Mouse (Mus musculus) ZHBTc4 (cell line): ENCODE results near the gene Caskin2.

Source experiments
- DNase-seq: peaks from one replicate; pipeline ENCODE4 v3.0.0-alpha.2; 2011; ENCODE audit warnings: low read depth, low spot score

Caskin2 gene

DNA sequence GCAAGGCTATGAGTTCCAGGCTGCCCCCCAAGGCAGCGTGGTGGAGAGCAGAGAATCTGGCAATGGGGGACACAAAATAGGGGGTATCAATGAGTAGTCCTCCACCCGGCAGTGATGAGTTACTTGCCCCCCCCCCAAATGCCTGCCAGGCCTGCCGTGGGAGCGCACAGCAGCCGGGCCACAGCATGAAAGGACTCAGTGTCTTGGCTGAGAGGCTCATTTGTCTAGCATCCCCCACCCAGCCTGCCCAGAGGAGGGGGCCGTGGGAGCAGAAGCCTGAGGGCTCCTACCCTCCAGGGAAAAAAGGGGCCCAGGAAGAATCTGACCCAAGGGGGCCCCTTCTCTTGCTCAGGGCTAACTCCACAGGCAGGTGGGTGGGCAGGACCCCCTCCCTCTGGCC, 6.1 kb downstream of the Caskin2 start:
- no peak for DNase-seq

DNA sequence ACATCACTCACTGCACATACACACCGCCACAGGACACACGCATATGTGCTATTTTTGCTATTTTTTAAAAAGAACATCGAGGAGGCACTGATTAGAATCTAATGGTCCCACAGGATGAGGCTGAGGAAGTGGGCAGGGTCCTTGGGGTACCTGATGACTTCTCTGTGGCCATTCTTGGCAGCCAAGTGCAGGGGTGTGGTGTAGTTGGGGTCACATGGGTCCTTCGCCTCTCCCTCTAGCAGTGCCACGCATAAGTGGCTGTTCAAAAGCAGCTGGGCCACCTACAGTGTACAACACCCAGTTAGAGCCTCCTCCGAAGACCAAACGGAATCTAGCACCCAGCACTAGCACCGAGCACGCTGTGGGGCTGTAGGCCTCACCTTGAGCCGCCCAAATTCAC, 7.3 kb downstream of the Caskin2 start:
- no peak for DNase-seq

DNA sequence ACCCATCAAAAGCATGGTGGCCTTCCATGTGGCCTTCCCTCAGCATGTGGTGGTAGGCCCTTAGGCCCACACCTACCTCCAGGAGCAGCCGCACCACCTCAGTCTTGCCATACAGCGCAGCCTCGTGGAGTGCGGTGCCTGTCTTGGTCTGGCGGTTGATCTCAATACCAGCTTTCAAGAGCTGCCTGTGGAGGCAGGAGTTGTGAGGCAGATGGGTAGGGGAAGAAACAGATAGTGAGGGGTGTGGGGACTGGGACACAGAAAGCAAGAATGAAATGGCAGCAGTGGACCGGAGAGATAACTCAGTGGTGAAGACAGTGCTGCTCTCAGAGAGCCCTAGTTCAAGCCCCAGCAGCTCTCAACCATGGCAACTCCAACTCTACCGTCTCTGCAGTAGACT, 8.4 kb downstream of the Caskin2 start:
- DNase-seq, result no peak

DNA sequence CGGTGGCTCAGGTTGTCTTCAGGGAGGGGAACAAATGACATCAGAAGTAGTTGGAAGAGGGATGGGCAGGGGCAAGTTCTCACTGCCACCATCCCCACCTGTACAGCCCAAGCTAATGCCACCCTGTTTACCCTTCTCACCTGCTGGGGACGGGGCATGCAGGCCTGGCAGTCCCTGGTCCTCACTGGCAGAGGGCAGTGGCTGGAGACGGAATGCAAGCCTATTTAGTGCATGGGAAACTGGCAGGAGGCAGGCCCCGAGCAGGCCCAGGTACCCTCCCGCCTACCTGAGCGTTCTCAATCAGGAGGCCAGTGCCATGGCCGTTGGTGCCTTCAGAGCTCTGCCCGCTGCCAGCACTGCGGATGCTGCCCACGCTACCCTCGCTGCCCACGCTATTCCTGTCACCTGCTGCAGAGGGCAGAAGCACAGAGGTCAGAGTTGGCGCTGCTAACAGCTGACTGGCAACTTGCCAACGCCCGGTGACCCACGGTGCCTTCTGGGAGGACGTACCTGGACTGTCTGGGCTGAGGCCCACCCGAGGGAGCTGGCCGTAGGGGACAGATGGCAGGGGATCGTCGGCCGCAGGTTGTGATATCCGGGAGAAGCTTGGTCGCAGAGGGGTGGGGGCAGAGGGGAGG, 10.2 kb downstream of the Caskin2 start:
- no peak for DNase-seq

DNA sequence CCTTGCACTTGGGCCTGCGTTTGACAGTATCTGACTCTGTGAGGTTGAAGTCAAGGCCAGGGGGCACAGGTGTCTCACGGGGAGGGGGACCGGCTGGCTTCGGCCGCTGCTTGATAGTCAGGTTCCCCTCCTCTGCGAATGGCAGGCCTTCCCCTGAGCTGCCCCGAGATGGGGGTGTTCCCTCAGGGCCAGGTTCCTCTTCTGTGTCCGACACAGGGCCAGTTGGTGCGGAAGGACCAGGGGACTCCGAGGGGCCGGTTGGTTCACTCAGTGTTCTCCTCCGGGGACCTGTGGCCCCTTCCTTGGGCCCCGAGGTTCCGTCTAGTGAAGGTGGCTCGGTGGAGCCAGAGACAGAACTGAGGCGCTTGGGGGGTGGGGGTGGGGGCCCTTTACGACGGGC, 12.5 kb downstream of the Caskin2 start:
- DNase-seq, result no peak

DNA sequence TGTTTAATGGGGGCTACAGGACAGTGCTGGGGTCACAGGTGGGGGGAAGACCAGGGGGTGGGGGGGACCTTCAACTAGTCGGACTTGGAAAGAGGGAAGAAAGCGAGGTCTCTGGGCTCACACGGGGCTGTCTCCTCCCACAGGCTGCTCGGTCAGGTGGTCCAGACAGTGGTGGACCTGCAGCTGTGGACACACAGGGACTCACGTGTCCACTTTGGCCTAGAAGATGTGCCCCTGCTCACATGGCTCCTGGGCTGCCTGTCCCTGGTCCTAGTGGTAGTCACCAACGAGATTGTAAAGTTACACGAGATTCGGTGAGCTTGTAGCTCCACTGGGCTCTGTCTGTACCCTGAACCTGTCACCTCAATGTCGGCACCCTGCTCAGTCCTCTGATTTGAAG, 15.8 kb downstream of the Caskin2 start:
- no peak for DNase-seq

DNA sequence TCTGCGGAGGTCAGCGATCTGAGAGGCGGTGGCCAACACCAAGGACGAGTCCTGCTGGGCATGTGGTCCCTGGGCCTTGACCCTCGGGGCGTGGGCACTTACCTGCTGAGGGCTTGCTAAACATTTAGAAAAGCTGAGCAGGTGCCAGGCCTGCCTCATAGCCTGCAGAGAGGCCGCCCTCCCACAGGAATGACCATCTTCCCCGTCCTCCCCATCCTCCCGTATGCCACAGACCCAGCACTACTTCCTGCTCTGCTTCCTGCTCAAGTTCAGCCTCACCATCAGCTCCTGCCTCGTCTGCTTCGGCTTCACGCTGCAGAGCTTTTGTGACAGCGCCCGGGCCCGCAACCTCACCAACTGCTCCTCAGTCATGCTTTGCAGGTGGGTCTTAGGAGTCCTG, 16.5 kb downstream of the Caskin2 start:
- DNase-seq, result no peak

DNA sequence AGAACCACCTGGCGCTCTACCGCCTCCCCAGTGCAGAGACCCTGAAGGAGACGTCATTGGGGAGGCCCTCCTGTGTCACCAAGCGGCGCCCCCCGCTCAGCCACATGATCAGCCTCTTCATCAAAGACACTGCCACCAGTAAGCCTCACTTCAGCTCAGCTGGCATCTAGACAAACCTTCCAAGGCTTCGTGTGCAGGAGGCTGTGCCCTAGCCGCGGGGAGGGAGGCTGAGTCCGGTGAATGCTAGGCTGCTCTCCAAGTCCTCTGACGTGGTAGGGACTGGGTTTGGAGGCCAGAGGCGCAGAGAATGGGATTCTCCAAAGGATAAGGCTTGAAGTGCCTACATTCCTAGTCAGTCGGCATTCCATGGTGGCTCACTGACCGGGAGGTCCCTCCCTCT, 21.1 kb downstream of the Caskin2 start:
- no peak for DNase-seq

DNA sequence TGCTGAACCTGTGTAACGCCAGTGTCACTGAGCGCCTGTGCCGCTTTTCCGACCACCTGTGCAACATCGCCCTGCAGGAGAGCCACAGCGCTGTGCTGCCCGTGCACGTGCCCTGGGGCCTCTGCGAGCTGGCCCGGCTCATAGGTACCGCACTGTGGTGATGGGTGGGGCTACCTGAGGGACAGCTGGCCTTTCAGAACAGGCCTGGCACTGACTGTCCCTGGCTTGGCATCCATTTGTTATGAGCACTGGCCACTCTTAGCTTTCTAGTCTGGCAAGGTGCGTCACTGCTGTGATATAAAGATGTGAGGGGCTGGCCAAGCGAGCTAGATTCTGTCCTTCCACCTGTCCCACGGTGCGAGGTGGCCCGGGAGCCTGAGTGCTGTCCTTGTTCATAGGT, 21.5 kb downstream of the Caskin2 start:
- no peak for DNase-seq

DNA sequence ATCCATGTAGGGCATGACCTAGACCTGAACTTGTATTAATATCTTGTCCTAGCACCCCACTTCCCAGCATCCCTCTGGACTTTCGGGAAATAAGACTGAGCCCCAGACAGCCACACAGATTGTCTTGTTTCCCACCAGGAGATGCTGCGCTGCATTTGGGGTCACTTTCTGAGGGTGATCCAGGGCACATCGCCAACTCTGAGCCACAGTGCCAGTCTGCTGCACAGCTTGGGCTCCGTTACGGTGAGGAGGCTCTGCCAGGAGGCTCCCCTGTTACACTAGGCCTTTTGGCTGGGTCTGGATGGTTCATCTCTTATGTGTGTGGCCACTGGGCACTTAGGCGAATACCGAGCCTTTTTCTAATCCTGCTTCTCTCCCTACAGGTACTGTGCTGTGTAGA, 23.7 kb downstream of the Caskin2 start:
- no peak for DNase-seq

DNA sequence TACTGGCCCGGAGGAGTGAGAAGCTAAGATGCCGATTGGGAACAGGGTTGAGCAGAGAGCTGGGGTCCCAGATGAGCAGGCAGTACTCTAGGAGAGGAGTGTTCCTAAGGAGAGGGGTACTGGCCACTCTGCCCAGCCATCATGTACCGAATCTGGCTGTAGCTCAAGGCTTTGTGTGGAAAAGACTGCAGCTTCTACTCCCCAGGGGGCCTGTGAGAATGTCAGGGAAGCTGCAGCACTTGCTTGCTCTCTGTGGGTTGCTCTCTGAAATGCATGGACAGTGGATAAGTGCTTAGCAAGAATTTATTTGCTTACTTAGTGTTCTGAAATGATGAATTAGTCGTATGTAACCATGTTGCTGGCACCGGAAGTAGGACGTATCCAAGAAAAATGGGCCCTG, 27.0 kb downstream of the Caskin2 start:
- no peak for DNase-seq

DNA sequence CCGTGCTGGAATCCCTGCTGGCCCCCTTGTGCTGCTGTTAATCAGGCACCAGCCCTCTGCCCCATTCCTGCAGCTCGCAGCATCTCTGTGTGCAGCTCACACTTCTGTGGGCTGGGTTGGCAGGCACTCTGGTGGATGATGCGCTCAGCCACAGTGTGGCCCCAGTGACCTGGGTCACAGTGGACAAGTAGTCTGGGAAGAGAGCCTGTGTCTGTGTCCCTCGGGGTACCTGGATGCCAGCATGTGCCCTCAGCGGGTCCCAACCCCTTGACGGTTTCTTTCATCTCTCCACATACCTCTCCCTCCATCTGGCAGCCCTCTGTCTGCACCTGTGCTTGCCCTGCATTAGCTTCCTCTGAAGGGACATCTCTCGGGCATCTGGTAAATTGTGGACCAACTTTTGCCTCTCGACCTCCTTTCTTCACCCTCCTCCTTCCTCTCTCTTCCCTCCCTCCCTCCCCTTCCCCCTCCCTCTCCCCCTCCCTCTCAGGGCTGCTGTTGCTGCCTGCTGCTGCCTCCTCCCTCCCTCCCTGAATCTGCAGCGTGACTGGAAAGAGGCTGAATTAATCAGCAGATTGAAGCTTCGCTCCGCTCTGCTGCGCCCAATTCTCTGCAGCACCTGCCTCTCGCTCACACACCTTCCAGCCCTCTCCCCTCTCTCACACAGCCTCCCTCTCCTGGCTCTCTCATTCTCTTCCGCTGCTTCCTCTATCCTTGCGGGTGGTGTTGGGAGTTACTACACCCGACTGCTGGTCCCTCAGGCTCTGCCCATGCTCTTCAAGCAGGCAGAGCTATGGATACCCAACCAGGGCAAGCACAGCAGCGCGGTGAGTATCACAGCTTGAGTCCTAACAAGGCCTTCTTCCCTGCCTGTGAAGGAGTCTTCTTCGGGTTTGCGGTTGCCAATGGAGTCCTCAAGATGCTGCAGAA, 33.0 kb downstream of the Caskin2 start:
- no peak for DNase-seq

DNA sequence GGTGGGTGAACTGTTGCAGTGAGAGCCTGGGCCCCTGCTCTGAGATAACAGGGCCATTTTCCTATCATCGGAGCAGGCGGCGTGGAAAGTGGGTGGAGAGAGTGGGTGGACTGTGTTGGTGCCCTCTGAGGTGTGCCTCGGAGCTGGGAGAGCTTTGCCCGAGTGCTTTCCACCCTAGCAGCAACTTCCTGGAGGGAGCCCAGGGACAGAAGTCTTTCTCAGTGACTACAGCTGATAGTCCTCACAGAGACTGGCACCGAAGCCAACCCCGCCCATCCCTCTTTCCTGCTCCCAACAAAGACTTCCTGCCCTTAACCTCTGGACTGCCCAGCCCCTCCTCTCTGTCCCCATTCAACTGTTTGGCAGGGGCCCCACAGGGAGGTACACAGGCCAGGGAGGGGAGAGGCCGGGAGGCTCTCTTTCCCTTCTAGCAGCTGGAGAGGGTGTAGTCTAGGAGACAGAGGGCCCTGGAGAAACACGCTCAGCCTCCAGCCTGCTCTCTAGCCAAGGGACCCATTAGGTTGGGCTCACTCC, 34.3 kb downstream of the Caskin2 start:
- peak; percentile 67 for DNase-seq

DNA sequence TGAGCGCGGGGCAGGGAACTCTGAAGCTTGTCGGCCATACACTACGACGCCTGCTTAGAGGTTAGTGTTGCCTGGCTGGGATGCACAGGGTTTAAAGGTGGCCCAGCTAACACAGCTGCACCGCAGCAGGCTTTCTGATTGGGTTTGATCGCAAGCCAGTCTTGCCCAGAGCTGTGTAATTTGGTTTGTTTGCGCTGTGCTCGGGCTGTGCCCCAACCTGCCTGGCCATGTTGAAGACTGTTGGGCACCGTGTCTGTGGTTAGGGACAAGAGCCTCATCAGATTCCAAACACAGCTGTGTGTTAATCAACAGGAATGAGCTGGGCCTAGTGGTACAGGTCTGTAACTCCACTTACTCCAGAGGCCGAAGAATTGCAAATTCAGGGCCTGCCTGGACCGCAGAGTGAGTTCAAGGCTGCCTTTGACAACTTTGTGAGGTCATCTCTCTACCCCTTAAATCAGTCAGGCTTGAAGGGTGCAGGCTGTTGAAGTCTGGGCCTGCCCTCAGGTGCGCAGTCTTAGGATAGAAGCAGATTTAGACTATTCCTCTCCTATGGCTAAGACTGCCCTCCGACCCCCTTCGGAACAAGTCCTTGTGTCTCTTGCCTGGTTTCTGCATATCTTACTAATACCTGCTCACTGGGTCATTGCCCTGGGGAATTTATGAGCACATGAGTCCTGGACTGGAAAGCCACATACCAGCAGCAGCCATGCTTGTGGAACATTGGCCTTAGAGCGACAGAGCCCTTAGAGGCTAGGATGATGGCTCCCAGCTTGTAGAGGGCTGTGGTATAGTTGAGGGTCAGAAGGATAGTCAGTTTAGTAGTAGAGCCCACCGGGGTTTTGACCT, 35.7 kb downstream of the Caskin2 start:
- DNase-seq, result no peak

DNA sequence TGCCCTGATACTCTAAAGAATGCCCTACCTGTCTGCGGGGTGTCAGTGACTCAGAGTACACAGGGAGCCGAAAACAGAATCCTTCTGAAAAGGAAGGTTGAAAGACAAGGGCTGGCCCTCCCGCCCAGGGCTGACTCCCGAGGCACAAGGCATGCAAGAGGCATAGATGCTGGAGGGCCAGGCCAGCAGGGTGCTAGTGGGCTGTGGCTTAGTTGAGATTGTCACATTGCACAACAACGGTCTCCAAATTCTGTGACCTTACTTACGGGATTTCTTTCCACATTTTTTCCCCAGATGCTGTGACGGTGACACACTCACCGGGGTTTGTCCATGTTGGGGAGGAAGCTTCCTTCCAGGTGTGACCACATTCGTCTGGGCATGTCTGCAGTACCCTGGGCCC, 36.5 kb downstream of the Caskin2 start:
- no peak for DNase-seq

DNA sequence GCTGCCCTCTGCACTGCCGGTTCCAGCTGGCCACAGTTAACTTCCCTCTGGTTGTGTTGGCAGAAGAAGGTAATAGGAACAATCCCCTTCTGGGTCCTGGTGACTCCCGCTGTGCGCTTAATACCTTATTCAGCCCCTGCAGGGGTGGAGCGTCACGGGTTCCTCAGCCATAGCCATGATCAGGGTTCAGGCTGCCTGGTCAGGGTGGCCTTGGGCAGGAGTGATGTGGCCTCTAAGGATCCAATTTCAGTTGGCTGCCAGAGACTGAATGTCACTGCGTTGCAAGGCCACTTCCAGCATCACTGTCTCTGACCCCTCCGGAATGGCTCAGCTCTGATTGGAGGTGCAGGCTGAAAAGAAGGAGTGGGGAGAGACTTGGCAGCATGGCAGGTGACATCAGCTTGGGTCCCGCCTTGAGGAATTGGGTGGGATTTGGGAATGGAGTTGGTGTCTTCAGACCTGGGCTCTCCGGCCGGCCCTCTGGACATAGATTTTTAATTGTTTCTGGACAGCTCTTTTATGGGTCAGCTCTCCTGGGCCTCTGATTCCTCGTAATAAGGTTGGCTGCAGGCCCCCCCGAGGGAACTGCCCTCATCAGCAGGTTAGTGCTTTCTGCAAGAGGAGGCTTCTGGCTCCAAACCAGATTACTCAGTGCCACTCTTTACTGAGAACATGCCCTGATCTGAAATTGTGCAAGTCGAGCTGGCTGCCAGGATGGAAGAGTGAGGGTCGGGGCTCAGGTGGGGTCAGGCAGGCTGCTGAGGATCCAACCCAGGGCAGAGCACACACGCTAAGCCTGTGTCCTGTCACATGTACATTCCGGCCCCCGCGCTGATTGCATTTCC, 37.4 kb downstream of the Caskin2 start:
- DNase-seq, result peak; percentile 48

DNA sequence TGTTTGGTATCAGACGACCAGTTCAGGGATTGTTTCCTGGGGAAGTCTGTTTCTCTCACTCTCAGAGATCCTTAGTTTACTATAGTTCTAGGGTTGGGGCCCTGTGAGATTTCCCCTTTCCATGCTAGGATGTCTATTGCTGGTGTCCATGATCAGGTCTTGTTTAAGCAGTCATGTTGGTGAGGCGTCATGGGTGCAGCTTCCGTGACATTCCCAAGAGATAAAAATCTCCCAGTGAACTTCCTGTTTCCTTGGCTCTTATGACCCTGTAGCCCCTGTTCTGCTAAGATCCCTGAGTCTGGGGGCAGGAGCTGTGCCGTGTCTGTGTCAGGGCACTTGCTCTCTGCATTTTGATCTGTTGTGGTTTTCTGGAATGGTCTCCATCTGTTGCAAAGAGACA, 38.8 kb downstream of the Caskin2 start:
- DNase-seq, result no peak

DNA sequence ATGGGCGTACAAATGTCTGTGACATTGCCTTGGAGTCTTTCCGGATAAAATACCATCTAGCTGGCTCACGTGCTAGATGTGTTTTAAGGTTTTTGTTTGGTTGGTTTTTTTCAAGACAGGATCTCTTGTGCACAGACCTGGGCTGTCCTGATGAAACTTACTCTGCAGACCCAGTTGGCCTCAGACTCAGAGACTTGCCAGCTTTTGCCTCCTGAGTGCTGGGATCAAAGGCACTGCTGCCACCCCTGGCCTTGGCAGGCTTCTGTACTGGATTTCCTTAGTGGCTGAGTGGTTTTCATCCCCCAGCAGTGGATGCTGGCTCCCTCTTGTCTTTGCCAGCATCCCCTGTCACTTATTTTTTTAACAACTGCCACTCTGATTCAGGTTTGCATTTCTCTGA, 44.5 kb downstream of the Caskin2 start:
- DNase-seq, result no peak

DNA sequence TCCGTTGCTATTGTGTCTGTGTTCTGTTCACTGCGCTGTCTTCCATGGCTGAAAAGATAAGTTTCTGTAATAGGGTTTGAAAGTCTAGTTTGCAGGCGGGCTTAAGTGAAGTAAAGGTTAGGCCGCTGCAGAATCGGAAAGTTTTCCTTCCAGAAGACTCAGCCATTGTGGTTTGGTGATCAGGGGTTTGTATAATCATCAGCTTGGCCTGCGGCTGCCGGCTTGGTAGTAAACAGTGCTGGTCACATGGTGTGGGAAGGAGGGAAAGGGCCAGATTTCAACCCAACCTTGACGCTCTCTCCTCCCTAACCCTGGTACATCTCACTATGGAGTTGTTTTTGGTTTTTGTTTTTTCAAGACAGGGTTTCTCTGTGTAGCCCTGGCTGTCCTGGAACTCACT, 46.5 kb downstream of the Caskin2 start:
- DNase-seq, result no peak

DNA sequence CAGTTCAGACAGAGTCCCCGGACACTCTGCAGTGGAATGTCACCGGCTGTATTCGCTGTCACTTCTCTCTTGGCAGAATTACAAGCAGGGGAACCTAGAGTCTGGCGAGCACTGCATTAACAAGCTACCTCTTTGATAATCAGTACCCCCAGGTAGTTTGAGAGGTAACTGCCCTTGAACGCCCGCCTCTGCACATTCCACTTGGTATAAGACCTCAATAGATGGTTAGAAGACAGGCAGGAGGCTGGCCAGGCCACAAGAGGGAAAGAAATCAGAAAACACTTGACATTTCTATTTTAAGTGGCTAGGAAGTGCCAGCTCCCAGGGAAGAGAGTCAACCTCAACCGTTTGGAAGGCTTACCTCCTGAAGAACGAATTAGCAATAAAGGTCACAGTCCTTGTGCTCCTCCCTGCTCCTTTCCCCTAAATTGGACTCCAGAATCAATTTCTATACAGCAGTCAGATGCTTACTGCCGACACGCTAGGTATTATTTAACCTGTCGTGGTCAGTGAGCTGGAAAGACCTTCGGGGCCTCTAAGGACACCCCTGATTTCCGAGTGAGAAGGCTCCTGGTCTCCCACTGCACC, 47.0 kb downstream of the Caskin2 start:
- DNase-seq, result no peak
